Mouse (Mus musculus): Measurements from ENCODE around the gene Pccb. TPM values are rescaled to one million over a fixed set of nuclear protein-coding genes. Genes with fewer than 3 reads are reported as not detected.

Gene Pccb
- 123 and 124 TPM in 2 replicates for polyA plus RNA-seq (2012; rRNA removed)

GRCm38 (mm10) chr9:101034448-101035098, at the start of gene Pccb:
Gene Pccb (minus strand): TSS chr9:101034898.

GRCm38 (mm10) chr9:101073987-101074331, 39.3 kb upstream of the Pccb start, which contains the start of gene Msl2:
Gene Msl2 (plus strand): TSS chr9:101074101.

Other genes starting within 250 kb of the Pccb start
- 31.9 TPM in 2 replicates for gene Msl2, start 39.2 kb upstream of the Pccb start, polyA plus RNA-seq (2012; rRNA removed)
- 1.3 and 1.4 TPM in 2 replicates for gene Ppp2r3a, start 216.9 kb upstream of the Pccb start, polyA plus RNA-seq (2012; rRNA removed)